Mouse (Mus musculus) cortical plate, adult 2 months (tissue): ENCODE measurements around the gene Polq. TPM values are rescaled to one million over a fixed set of nuclear protein-coding genes. Genes with fewer than 3 reads are reported as not detected.
"Not testable (repeated sequence)": the region's sequence is repeated elsewhere in the genome, so short reads cannot be mapped to it uniquely, and the experiment has no call there.

Experiments used
- H3K27ac ChIP-seq: fragments of 200-500 bp; 2 replicates; pipeline ENCODE4 v1.5.1; 2012; ENCODE audit warnings: low read length, control low read depth, inconsistent platforms; ENCODE audit not compliant: insufficient read depth
- H3K4me1 ChIP-seq: fragments of 200-500 bp; 2 replicates; pipeline ENCODE4 v1.6.1; 2011; ENCODE audit warnings: low read length; ENCODE audit not compliant: control insufficient read depth, insufficient read depth
- H3K4me3 ChIP-seq: fragments of 200-500 bp; 2 replicates; pipeline ENCODE4 v1.5.1; 2011; ENCODE audit warnings: mild to moderate bottlenecking, low read length, control low read depth; ENCODE audit not compliant: insufficient read depth
- CTCF ChIP-seq: fragments of 200-500 bp; IDR thresholded peaks from 2 replicates; pipeline ENCODE4 v1.5.1; 2011; ENCODE audit warnings: mild to moderate bottlenecking, control low read depth, low read length; ENCODE audit not compliant: insufficient read depth; ENCODE audit errors: extremely low read depth
- POLR2A ChIP-seq: fragments of 200-500 bp; IDR thresholded peaks from 2 replicates; pipeline ENCODE4 v1.6.1; 2011; ENCODE audit warnings: mild to moderate bottlenecking, low read length, control low read depth; ENCODE audit not compliant: insufficient read depth; ENCODE audit errors: extremely low read depth
- polyA plus RNA-seq: library from polyadenylated mRNA; depleted of rRNA; stranded (reverse); fragments of >200 nt; gene quantifications from 2 replicates; pipeline ENCODE4 v1.2.3, GENCODE M21; 2012; rRNA removed

Polq gene
- polyA plus RNA-seq, 1 experiment: 1.4 TPM

- TF ChIP-seq CTCF: no peak
- no peak for TF ChIP-seq POLR2A
- H3K27ac ChIP-seq: 0 out of 2 replicates have a peak overlapping the region, but pooled peaks have one; percentile 81
- H3K4me3 ChIP-seq: no peak overlapping the region
- H3K4me1 ChIP-seq: no peaks in the 10 kb centered on the region; the same call in 1 of the 2 replicates
These were observed 78.1 kb downstream of the Polq start for GRCm38 (mm10) chr16:37089648-37090047.

- TF ChIP-seq POLR2A (no peak), CTCF (no peak)
- Histone ChIP-seq H3K4me3 (no peak overlapping the region), H3K4me1 (no peaks in the 10 kb centered on the region; the same call in 1 of the 2 replicates), H3K27ac (no peak overlapping the region)
These were observed 82.7 kb downstream of the Polq start for GRCm38 (mm10) chr16:37094169-37094833.

GRCm38 (mm10) chr16:37108763-37109162, 97.2 kb downstream of the Polq start:
- Histone ChIP-seq H3K27ac (no peak overlapping the region), H3K4me1 (peaks cover 2% of the 10 kb centered on the region), H3K4me3 (no peak overlapping the region)
- TF ChIP-seq POLR2A (no peak), CTCF (no peak)

- no peak overlapping the region for H3K4me3 ChIP-seq
- no peak for TF ChIP-seq POLR2A
- peak; percentile 67 for TF ChIP-seq CTCF
- peaks cover 2% of the 10 kb centered on the region for H3K4me1 ChIP-seq
- H3K27ac ChIP-seq: no peak overlapping the region
These were observed 97.7 kb downstream of the Polq start for GRCm38 (mm10) chr16:37109285-37109684.

GRCm38 (mm10) chr16:37125190-37125589, 113.6 kb downstream of the Polq start:
- not testable (repeated sequence) for H3K27ac ChIP-seq, H3K4me3 ChIP-seq, H3K4me1 ChIP-seq

Other genes starting within 250 kb of the Polq start
- 35.9 and 39.5 TPM in 2 replicates for gene Slc15a2, start 226.8 kb upstream of the Polq start, polyA plus RNA-seq
- 28.9 and 34.6 TPM in 2 replicates for gene Iqcb1, start 183.4 kb upstream of the Polq start, polyA plus RNA-seq
- gene Eaf2, start 136.8 kb upstream of the Polq start, polyA plus RNA-seq: 1.3 and 1.4 TPM in 2 replicates
- 56.0 and 63.5 TPM in 2 replicates for gene Golgb1, start 136.6 kb upstream of the Polq start, polyA plus RNA-seq
- gene Hcls1, start 76.8 kb upstream of the Polq start, polyA plus RNA-seq: 6.1 and 7.6 TPM in 2 replicates
- gene Fbxo40, start 21.3 kb upstream of the Polq start, polyA plus RNA-seq: 0.10 and 0.15 TPM in 2 replicates